Mouse (Mus musculus): ENCODE results near the gene Zfp599.

- TF ChIP-seq POLR2A (IDR thresholded peaks at IDR 0.05; ENCODE audit: borderline replicate concordance, extremely low read depth, low read depth, low read length) = no peak
- no peak for TF ChIP-seq CTCF (IDR thresholded peaks at IDR 0.05; ENCODE audit: insufficient read depth, low read length)
These were observed 362 bp upstream of the Zfp599 start for GRCm38 (mm10) chr9:22260092-22260422.

Measured in lung, adult 2 months (tissue).